Mouse (Mus musculus): Measurements from ENCODE around the gene Rbm6. TPM values are rescaled to one million over a fixed set of nuclear protein-coding genes. Genes with fewer than 3 reads are reported as not detected.

The Rbm6 gene
- polyA plus RNA-seq, 1 experiment from 2014 or later, result 103 TPM

Other genes starting within 250 kb of the Rbm6 start
- 350 and 384 TPM in 2 replicates for gene Gnai2, start 237.9 kb downstream of the Rbm6 start, polyA plus RNA-seq (2015; fragmentation: Nextera tagmentation; extraction: Ambion mirVana)
- gene Slc38a3, start 203.7 kb downstream of the Rbm6 start, polyA plus RNA-seq (2015; fragmentation: Nextera tagmentation; extraction: Ambion mirVana), result 23.9 and 25.6 TPM in 2 replicates
- gene Gnat1, start 193.5 kb downstream of the Rbm6 start, polyA plus RNA-seq (2015; fragmentation: Nextera tagmentation; extraction: Ambion mirVana), result 0.96 and 2.4 TPM in 2 replicates
- gene Sema3f, start 162.8 kb downstream of the Rbm6 start, polyA plus RNA-seq (2015; fragmentation: Nextera tagmentation; extraction: Ambion mirVana), result 12.2 and 13.2 TPM in 2 replicates
- gene Rbm5, start 102.2 kb downstream of the Rbm6 start, polyA plus RNA-seq (2015; fragmentation: Nextera tagmentation; extraction: Ambion mirVana), result 252 and 279 TPM in 2 replicates
- 25.6 and 26.6 TPM in 2 replicates for gene Mon1a, start 14.9 kb upstream of the Rbm6 start, polyA plus RNA-seq (2015; fragmentation: Nextera tagmentation; extraction: Ambion mirVana)
- 2.9 and 3.4 TPM in 2 replicates for gene Mst1r, start 33.6 kb upstream of the Rbm6 start, polyA plus RNA-seq (2015; fragmentation: Nextera tagmentation; extraction: Ambion mirVana)
- gene Actl11, start 55.2 kb upstream of the Rbm6 start, polyA plus RNA-seq (2015; fragmentation: Nextera tagmentation; extraction: Ambion mirVana), result not detected in 2 replicates
- gene Camkv, start 62.4 kb upstream of the Rbm6 start, polyA plus RNA-seq (2015; fragmentation: Nextera tagmentation; extraction: Ambion mirVana), result 11.4 and 12.8 TPM in 2 replicates
- gene Traip, start 76.9 kb upstream of the Rbm6 start, polyA plus RNA-seq (2015; fragmentation: Nextera tagmentation; extraction: Ambion mirVana), result 6.7 and 8.7 TPM in 2 replicates
- gene Uba7, start 102.3 kb upstream of the Rbm6 start, polyA plus RNA-seq (2015; fragmentation: Nextera tagmentation; extraction: Ambion mirVana), result 7.6 and 9.3 TPM in 2 replicates
- 2.0 and 2.2 TPM in 2 replicates for gene Gm20661, start 109.8 kb upstream of the Rbm6 start, polyA plus RNA-seq (2015; fragmentation: Nextera tagmentation; extraction: Ambion mirVana)
- 28.8 and 30.7 TPM in 2 replicates for gene Inka1, start 112.6 kb upstream of the Rbm6 start, polyA plus RNA-seq (2015; fragmentation: Nextera tagmentation; extraction: Ambion mirVana)
- 2.6 and 3.4 TPM in 2 replicates for gene Cdhr4, start 119.3 kb upstream of the Rbm6 start, polyA plus RNA-seq (2015; fragmentation: Nextera tagmentation; extraction: Ambion mirVana)
- 1.4 TPM in 1 of 2 replicates, not detected in the other for gene Gm20662, start 123.1 kb upstream of the Rbm6 start, polyA plus RNA-seq (2015; fragmentation: Nextera tagmentation; extraction: Ambion mirVana)
- 94.1 and 94.9 TPM in 2 replicates for gene Ip6k1, start 129.3 kb upstream of the Rbm6 start, polyA plus RNA-seq (2015; fragmentation: Nextera tagmentation; extraction: Ambion mirVana)
- 21.9 and 25.3 TPM in 2 replicates for gene Gmppb, start 176.0 kb upstream of the Rbm6 start, polyA plus RNA-seq (2015; fragmentation: Nextera tagmentation; extraction: Ambion mirVana)
- gene Amigo3, start 179.9 kb upstream of the Rbm6 start, polyA plus RNA-seq (2015; fragmentation: Nextera tagmentation; extraction: Ambion mirVana), result 2.8 and 3.0 TPM in 2 replicates
- gene Mst1, start 207.2 kb upstream of the Rbm6 start, polyA plus RNA-seq (2015; fragmentation: Nextera tagmentation; extraction: Ambion mirVana), result 0.18 TPM in 1 of 2 replicates, not detected in the other
- gene Rnf123, start 210.1 kb upstream of the Rbm6 start, polyA plus RNA-seq (2015; fragmentation: Nextera tagmentation; extraction: Ambion mirVana), result 43.8 and 44.0 TPM in 2 replicates
- gene Apeh, start 221.4 kb upstream of the Rbm6 start, polyA plus RNA-seq (2015; fragmentation: Nextera tagmentation; extraction: Ambion mirVana), result 48.6 and 64.1 TPM in 2 replicates

Data from neural tube, embryonic 13.5 days (tissue).